8 mouse cellular contexts compared by ENCODE assay signal in genomic region chr2:157434497-157434896, GRCm38 (mm10). TPM values are rescaled to one million over a fixed set of nuclear protein-coding genes. Genes with fewer than 3 reads are reported as not detected.
A peak's percentile ranks its signal among the peaks of the same experiment; 100 is the strongest.
DNase-seq lines count a peak whose midpoint lies in the region; ATAC-seq and TF ChIP-seq lines count a peak whose summit lies in the region.

No protein-coding gene starts in this region.

- WGBS in hindbrain, embryonic 13.5 days = 19% methylated on average over 6 of the region's 6 CpGs
- 27% methylated on average over 6 of the region's 6 CpGs for WGBS in neural tube, embryonic 15.5 days

- no peak for DNase-seq in gastrocnemius, adult 2 months
- no peak for DNase-seq in gastrocnemius, adult 8-10 months (ENCODE audit: low spot score in 2 of 2)
- DNase-seq in R1 (ENCODE audit: low read depth, low spot score) = peak; percentile 91
- DNase-seq in layer of hippocampus, postnatal 36 days = peak; percentile 75
- DNase-seq in thymus, postnatal 4 days = no peak

- intact Hi-C loops in gastrocnemius, adult 2 months (cut with DNase I) = no loop called here

- no peak overlapping the region for H3K4me3 ChIP-seq in gastrocnemius, adult 2 months
- H3K4me3 ChIP-seq in hindbrain, embryonic 13.5 days = no peak overlapping the region
- no peak overlapping the region for H3K4me3 ChIP-seq in neural tube, embryonic 15.5 days (replicated peaks)

- 0 out of 2 replicates have a peak overlapping the region, but pooled peaks have one; percentile 16 for H3K27ac ChIP-seq in gastrocnemius, adult 2 months
- H3K27ac ChIP-seq in hindbrain, embryonic 13.5 days = peak overlapping the region; percentile 80
- peak overlapping the region; percentile 77 for H3K27ac ChIP-seq in neural tube, embryonic 15.5 days (replicated peaks)

- no peaks in the 10 kb centered on the region for H3K27me3 ChIP-seq in hindbrain, embryonic 13.5 days
- no peaks in the 10 kb centered on the region for H3K27me3 ChIP-seq in neural tube, embryonic 15.5 days (replicated peaks)

- H3K36me3 ChIP-seq in hindbrain, embryonic 13.5 days = peaks cover 45% of the 10 kb centered on the region
- H3K36me3 ChIP-seq in neural tube, embryonic 15.5 days = 0 out of 2 replicates have a peak, but pooled peaks cover 3% of the 10 kb centered on the region

- H3K9ac ChIP-seq in hindbrain, embryonic 13.5 days = peak overlapping the region; percentile 26; the same call in 1 of the 2 replicates
- H3K9ac ChIP-seq in neural tube, embryonic 15.5 days (replicated peaks) = no peak overlapping the region

- H3K9me3 ChIP-seq in hindbrain, embryonic 13.5 days = no peaks in the 10 kb centered on the region
- H3K9me3 ChIP-seq in neural tube, embryonic 15.5 days (replicated peaks) = no peaks in the 10 kb centered on the region

- ATAC-seq in hindbrain, embryonic 13.5 days (ENCODE audit: low FRiP score) = 0 out of 2 replicates have a peak, but pooled peaks have one; percentile 11
- ATAC-seq in neural tube, embryonic 15.5 days (ENCODE audit: low FRiP score) = peak; percentile 48
- no peak for ATAC-seq in megakaryocyte progenitor cell, adult 5-6 weeks (replicated peaks; ENCODE audit: poor library complexity)

- TF ChIP-seq CTCF in gastrocnemius, adult 2 months (IDR thresholded peaks at IDR 0.05) = no peak

- H3K4me1 ChIP-seq in hindbrain, embryonic 13.5 days (replicated peaks) = peaks cover 81% of the 10 kb centered on the region
- peaks cover 69% of the 10 kb centered on the region for H3K4me1 ChIP-seq in neural tube, embryonic 15.5 days

- H3K4me2 ChIP-seq in hindbrain, embryonic 13.5 days = no peak overlapping the region
- H3K4me2 ChIP-seq in neural tube, embryonic 15.5 days = no peak overlapping the region

RNA-seq across cellular contexts. Expression of gene Src, which starts 16.3 kb away (rescaled TPM):
- total RNA-seq in gastrocnemius, adult 2 months (2021) = 1 to 10 TPM; 2.2 to 2.8 TPM
- 1 to 10 TPM; 1.3 to 2.3 (median 1.7) TPM for total RNA-seq in gastrocnemius, adult 8-10 months (2022)
- 31.3 and 31.8 TPM in 2 replicates for polyA plus RNA-seq in hindbrain, embryonic 13.5 days (2015; fragmentation: Nextera tagmentation; extraction: Ambion mirVana)
- total RNA-seq in layer of hippocampus, postnatal 36 days (2021) = 100 to 1,000 TPM; 154 to 160 TPM
- polyA plus RNA-seq in neural tube, embryonic 15.5 days (2015; fragmentation: Nextera tagmentation; extraction: Ambion mirVana) = 25.4 and 33.0 TPM in 2 replicates
- total RNA-seq in megakaryocyte progenitor cell, adult 5-6 weeks (2015) = 0.27 TPM in 1 of 2 replicates, not detected in the other
- 0.07 TPM in 1 of 2 replicates, not detected in the other for total RNA-seq in megakaryocyte progenitor cell, adult 5-6 weeks (2017)

Comparison
In these comparisons a context has a peak if more than half of its experiments do, and no peak if none do; other contexts are left out.
1. DNase-seq: peak in R1 (single experiment) and layer of hippocampus, postnatal 36 days (2 of 2); none in gastrocnemius, adult 2 months (single experiment), gastrocnemius, adult 8-10 months (0 of 2) and thymus, postnatal 4 days (single experiment).
2. H3K27ac ChIP-seq: peak in every context shown above with its lines; median percentile 80 in hindbrain, embryonic 13.5 days; 77 in neural tube, embryonic 15.5 days; 16 in gastrocnemius, adult 2 months.
3. RNA of gene Src, which starts 16.3 kb away (total RNA-seq): 154 to 160 TPM in layer of hippocampus, postnatal 36 days; 2.2 to 2.8 TPM in gastrocnemius, adult 2 months, 1.3 to 2.3 TPM in gastrocnemius, adult 8-10 months and 0.07 to 0.27 TPM in megakaryocyte progenitor cell, adult 5-6 weeks; every median in the first group is over 10 times any median in the second.